25 mouse cellular contexts compared by ENCODE assay signal in the genomic region with DNA sequence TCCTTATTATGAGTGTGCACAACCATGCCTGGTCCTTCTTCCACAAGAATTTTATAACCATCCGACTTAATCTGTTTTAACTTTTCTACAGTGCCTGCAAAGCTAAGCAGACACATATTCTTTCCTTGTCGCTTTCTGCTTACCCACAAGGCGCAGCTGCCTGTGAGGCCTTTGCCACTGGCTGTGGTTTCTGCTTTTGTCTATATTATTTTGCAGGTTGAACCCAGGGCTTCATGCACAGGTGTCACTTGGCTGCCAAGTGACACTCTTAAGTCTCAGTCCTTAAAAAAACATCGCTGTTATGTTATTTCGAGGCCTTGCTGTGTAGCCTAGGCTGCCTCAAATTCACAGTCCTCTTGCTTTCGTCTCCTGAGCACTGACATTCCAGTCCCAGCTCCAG. TPM values are rescaled to one million over a fixed set of nuclear protein-coding genes. Genes with fewer than 3 reads are reported as not detected.
DNase-seq lines count a peak whose midpoint lies in the region; ATAC-seq and TF ChIP-seq lines count a peak whose summit lies in the region.
"Had no signal": no experiment of that assay in that cellular context is flagged by ENCODE, and none has a peak within 500 bp of the region (broad histone marks: within the 10 kb centered on the region; RNA-seq: fewer than 3 reads in every experiment).

No protein-coding gene starts in this region.

- H3K4me1 ChIP-seq in intestine, embryonic 15.5 days (replicated peaks) = peaks cover 19% of the 10 kb centered on the region
- H3K4me1 ChIP-seq in intestine, embryonic 16.5 days (ENCODE audit: control insufficient read depth, insufficient read depth, low read length) = peaks cover 7% of the 10 kb centered on the region
- H3K4me1 ChIP-seq in limb, embryonic 10.5 days = peaks cover 41% of the 10 kb centered on the region
- no peaks in the 10 kb centered on the region; the same call in 1 of the 2 replicates for H3K4me1 ChIP-seq in stomach, postnatal 0 days (replicated peaks; ENCODE audit: control insufficient read depth, insufficient read depth)

- no peak for ATAC-seq in intestine, embryonic 15.5 days
- no peak for ATAC-seq in intestine, embryonic 16.5 days
- ATAC-seq in stomach, postnatal 0 days (ENCODE audit: low FRiP score, low TSS enrichment) = no peak

- 86% methylated on average over 6 of the region's 6 CpGs for WGBS in intestine, embryonic 15.5 days
- WGBS in intestine, embryonic 16.5 days = 87% methylated on average over 6 of the region's 6 CpGs
- 85% methylated on average over 6 of the region's 6 CpGs for WGBS in limb, embryonic 10.5 days
- WGBS in stomach, postnatal 0 days = 81% methylated on average over 6 of the region's 6 CpGs

- no peak overlapping the region for H3K4me2 ChIP-seq in intestine, embryonic 15.5 days (replicated peaks)
- H3K4me2 ChIP-seq in intestine, embryonic 16.5 days (ENCODE audit: low read depth, low read length) = no peak overlapping the region
- H3K4me2 ChIP-seq in stomach, postnatal 0 days (replicated peaks; ENCODE audit: low read depth) = no peak overlapping the region
- H3K4me2 ChIP-seq: embryonic facial prominence, embryonic 15.5 days; heart, embryonic 12.5 days; limb, embryonic 13.5 days; liver, embryonic 13.5 days; lung, embryonic 15.5 days; midbrain, embryonic 11.5 days had no signal

- H3K9me3 ChIP-seq in intestine, embryonic 15.5 days = no peaks in the 10 kb centered on the region
- no peaks in the 10 kb centered on the region for H3K9me3 ChIP-seq in intestine, embryonic 16.5 days (ENCODE audit: control insufficient read depth, low read length)
- H3K9me3 ChIP-seq in limb, embryonic 10.5 days (replicated peaks) = no peaks in the 10 kb centered on the region
- no peaks in the 10 kb centered on the region for H3K9me3 ChIP-seq in stomach, postnatal 0 days (ENCODE audit: control insufficient read depth, low read length)
- H3K9me3 ChIP-seq: embryonic facial prominence, embryonic 15.5 days; heart, embryonic 12.5 days; hindbrain, embryonic 10.5 days; limb, embryonic 13.5 days; liver, embryonic 13.5 days; lung, embryonic 15.5 days had no signal

- H3K36me3 ChIP-seq in intestine, embryonic 15.5 days = no peaks in the 10 kb centered on the region
- no peaks in the 10 kb centered on the region for H3K36me3 ChIP-seq in intestine, embryonic 16.5 days (ENCODE audit: control insufficient read depth, insufficient read depth, low read length)
- H3K36me3 ChIP-seq in limb, embryonic 10.5 days = no peaks in the 10 kb centered on the region
- H3K36me3 ChIP-seq in stomach, postnatal 0 days (ENCODE audit: control insufficient read depth, insufficient read depth, low read length) = no peaks in the 10 kb centered on the region
- H3K36me3 ChIP-seq: embryonic facial prominence, embryonic 15.5 days; heart, embryonic 12.5 days; hindbrain, embryonic 10.5 days; limb, embryonic 13.5 days; liver, embryonic 13.5 days; lung, embryonic 15.5 days had no signal

- intact Hi-C loops in gastrocnemius, postnatal 36 days (cut with DNase I) = no loop called here

- H3K4me3 ChIP-seq in intestine, embryonic 15.5 days (replicated peaks) = no peak overlapping the region
- H3K4me3 ChIP-seq in intestine, embryonic 16.5 days (ENCODE audit: low read length) = no peak overlapping the region
- no peak overlapping the region for H3K4me3 ChIP-seq in limb, embryonic 10.5 days
- no peak overlapping the region for H3K4me3 ChIP-seq in stomach, postnatal 0 days (ENCODE audit: low read depth, low read length)
- H3K4me3 ChIP-seq: embryonic facial prominence, embryonic 15.5 days; heart, embryonic 12.5 days; hindbrain, embryonic 10.5 days; limb, embryonic 13.5 days; liver, embryonic 13.5 days; lung, embryonic 15.5 days had no signal

- no peak for DNase-seq in limb, embryonic 10.5 days (ENCODE audit: low spot score)
- no peak for DNase-seq in stomach, postnatal 0 days (ENCODE audit: low spot score)
- peak; percentile 62 to 80 for DNase-seq in thymus, postnatal 36 days
- DNase-seq in frontal cortex, postnatal 25 days (ENCODE audit: low spot score in 2 of 2) = no peak
- DNase-seq in gastrocnemius, adult 18-20 months (ENCODE audit: low spot score) = no peak
- no peak for DNase-seq in gastrocnemius, postnatal 36 days
- DNase-seq: adrenal gland, adult 8-10 months; cerebellum, adult 9-10 months; gastrocnemius, postnatal 14 days; kidney, adult 9 months; kidney, postnatal 25 days; layer of hippocampus, adult 9-11 months; liver, embryonic 13.5 days had no signal

- no peak overlapping the region for H3K9ac ChIP-seq in intestine, embryonic 15.5 days
- no peak overlapping the region for H3K9ac ChIP-seq in intestine, embryonic 16.5 days (ENCODE audit: low read depth, low read length)
- no peak overlapping the region for H3K9ac ChIP-seq in stomach, postnatal 0 days (ENCODE audit: low read length)
- H3K9ac ChIP-seq: embryonic facial prominence, embryonic 15.5 days; heart, embryonic 12.5 days; limb, embryonic 13.5 days; liver, embryonic 13.5 days; lung, embryonic 15.5 days had no signal

- no peak for TF ChIP-seq CTCF in stomach, postnatal 0 days (IDR thresholded peaks at IDR 0.05; ENCODE audit: low read depth)

- TF ChIP-seq EP300 in stomach, postnatal 0 days (optimal IDR thresholded peaks at IDR 0.05) = no peak

- peak overlapping the region; percentile 28; the same call in 1 of the 2 replicates for H3K27ac ChIP-seq in intestine, embryonic 15.5 days
- no peak overlapping the region for H3K27ac ChIP-seq in intestine, embryonic 16.5 days (ENCODE audit: low read length)
- peak overlapping the region; percentile 85 for H3K27ac ChIP-seq in limb, embryonic 10.5 days
- H3K27ac ChIP-seq in stomach, postnatal 0 days (replicated peaks) = peak overlapping the region; percentile 73
- H3K27ac ChIP-seq: liver, embryonic 13.5 days; macrophage had no signal

- H3K27me3 ChIP-seq in intestine, embryonic 15.5 days (replicated peaks) = no peaks in the 10 kb centered on the region
- H3K27me3 ChIP-seq in intestine, embryonic 16.5 days (replicated peaks; ENCODE audit: control insufficient read depth, insufficient read depth, low read length) = no peaks in the 10 kb centered on the region
- H3K27me3 ChIP-seq in limb, embryonic 10.5 days (ENCODE audit: low read depth, poor library complexity, severe bottlenecking) = no peaks in the 10 kb centered on the region
- H3K27me3 ChIP-seq in stomach, postnatal 0 days (ENCODE audit: control insufficient read depth, insufficient read depth, low read length) = no peaks in the 10 kb centered on the region
- H3K27me3 ChIP-seq: embryonic facial prominence, embryonic 15.5 days; heart, embryonic 12.5 days; limb, embryonic 13.5 days; liver, embryonic 13.5 days; lung, embryonic 15.5 days had no signal

RNA-seq across cellular contexts. Expression of a gene that starts 19.3 kb away (rescaled TPM):
- polyA plus RNA-seq in intestine, embryonic 15.5 days (2015; fragmentation: Nextera tagmentation; extraction: Ambion mirVana) = not detected in 2 replicates
- not detected in 2 replicates for polyA plus RNA-seq in intestine, embryonic 16.5 days (2015; fragmentation: Nextera tagmentation; extraction: Ambion mirVana)
- not detected in 2 replicates for polyA plus RNA-seq in limb, embryonic 10.5 days (2016; fragmentation: Nextera tagmentation; extraction: Ambion mirVana)
- not detected in 2 replicates for polyA plus RNA-seq in stomach, postnatal 0 days (2015; fragmentation: Nextera tagmentation; extraction: Ambion mirVana)
- not detected for total RNA-seq in gastrocnemius, adult 18-20 months (2021)
- not detected for total RNA-seq in gastrocnemius, postnatal 36 days (2021)
- total RNA-seq: adrenal gland, adult 8-10 months; common myeloid progenitor, adult 5-6 weeks; gastrocnemius, postnatal 14 days; left cerebral cortex, adult 8-10 months had no signal
- polyA plus RNA-seq: heart, embryonic 12.5 days; hindbrain, embryonic 10.5 days; limb, embryonic 13.5 days; liver, embryonic 13.5 days; lung, embryonic 15.5 days; macrophage; midbrain, embryonic 11.5 days; urinary bladder, adult 2 months had no signal

RNA-seq across cellular contexts. Expression of a gene that starts 25.7 kb away (rescaled TPM):
- polyA plus RNA-seq in intestine, embryonic 15.5 days (2015; fragmentation: Nextera tagmentation; extraction: Ambion mirVana) = not detected in 2 replicates
- not detected in 2 replicates for polyA plus RNA-seq in intestine, embryonic 16.5 days (2015; fragmentation: Nextera tagmentation; extraction: Ambion mirVana)
- polyA plus RNA-seq in limb, embryonic 10.5 days (2016; fragmentation: Nextera tagmentation; extraction: Ambion mirVana) = not detected in 2 replicates
- not detected in 2 replicates for polyA plus RNA-seq in stomach, postnatal 0 days (2015; fragmentation: Nextera tagmentation; extraction: Ambion mirVana)
- total RNA-seq in gastrocnemius, adult 18-20 months (2021) = not detected
- total RNA-seq in gastrocnemius, postnatal 36 days (2021) = not detected
- total RNA-seq: adrenal gland, adult 8-10 months; common myeloid progenitor, adult 5-6 weeks; gastrocnemius, postnatal 14 days; left cerebral cortex, adult 8-10 months had no signal
- polyA plus RNA-seq: heart, embryonic 12.5 days; hindbrain, embryonic 10.5 days; limb, embryonic 13.5 days; liver, embryonic 13.5 days; lung, embryonic 15.5 days; macrophage; midbrain, embryonic 11.5 days; urinary bladder, adult 2 months had no signal

RNA-seq across cellular contexts. Expression of a gene that starts 48.5 kb away (rescaled TPM):
- not detected in 2 replicates for polyA plus RNA-seq in intestine, embryonic 15.5 days (2015; fragmentation: Nextera tagmentation; extraction: Ambion mirVana)
- not detected in 2 replicates for polyA plus RNA-seq in intestine, embryonic 16.5 days (2015; fragmentation: Nextera tagmentation; extraction: Ambion mirVana)
- not detected in 2 replicates for polyA plus RNA-seq in limb, embryonic 10.5 days (2016; fragmentation: Nextera tagmentation; extraction: Ambion mirVana)
- polyA plus RNA-seq in stomach, postnatal 0 days (2015; fragmentation: Nextera tagmentation; extraction: Ambion mirVana) = not detected in 2 replicates
- not detected for total RNA-seq in gastrocnemius, adult 18-20 months (2021)
- total RNA-seq in gastrocnemius, postnatal 36 days (2021) = not detected
- total RNA-seq: adrenal gland, adult 8-10 months; common myeloid progenitor, adult 5-6 weeks; gastrocnemius, postnatal 14 days; left cerebral cortex, adult 8-10 months had no signal
- polyA plus RNA-seq: heart, embryonic 12.5 days; hindbrain, embryonic 10.5 days; limb, embryonic 13.5 days; liver, embryonic 13.5 days; lung, embryonic 15.5 days; macrophage; midbrain, embryonic 11.5 days; urinary bladder, adult 2 months had no signal

RNA-seq across cellular contexts. Expression of a gene that starts 50.9 kb away (rescaled TPM):
- polyA plus RNA-seq in intestine, embryonic 15.5 days (2015; fragmentation: Nextera tagmentation; extraction: Ambion mirVana) = 1.9 and 2.0 TPM in 2 replicates
- 1.8 and 2.4 TPM in 2 replicates for polyA plus RNA-seq in intestine, embryonic 16.5 days (2015; fragmentation: Nextera tagmentation; extraction: Ambion mirVana)
- polyA plus RNA-seq in limb, embryonic 10.5 days (2016; fragmentation: Nextera tagmentation; extraction: Ambion mirVana) = 0.53 and 0.73 TPM in 2 replicates
- 9.9 and 12.0 TPM in 2 replicates for polyA plus RNA-seq in stomach, postnatal 0 days (2015; fragmentation: Nextera tagmentation; extraction: Ambion mirVana)
- 1 to 10 TPM; 3.2 to 5.0 TPM for total RNA-seq in gastrocnemius, adult 18-20 months (2021)
- 1 to 10 TPM; 2.8 to 6.8 TPM for total RNA-seq in gastrocnemius, postnatal 36 days (2021)
- total RNA-seq: common myeloid progenitor, adult 5-6 weeks had no signal
- polyA plus RNA-seq: macrophage had no signal

RNA-seq across cellular contexts. Expression of a gene that starts 59.8 kb away (rescaled TPM):
- polyA plus RNA-seq in intestine, embryonic 15.5 days (2015; fragmentation: Nextera tagmentation; extraction: Ambion mirVana) = 1.2 and 1.9 TPM in 2 replicates
- polyA plus RNA-seq in intestine, embryonic 16.5 days (2015; fragmentation: Nextera tagmentation; extraction: Ambion mirVana) = 0.43 and 2.3 TPM in 2 replicates
- polyA plus RNA-seq in limb, embryonic 10.5 days (2016; fragmentation: Nextera tagmentation; extraction: Ambion mirVana) = 0.63 and 1.1 TPM in 2 replicates
- 0.80 and 0.81 TPM in 2 replicates for polyA plus RNA-seq in stomach, postnatal 0 days (2015; fragmentation: Nextera tagmentation; extraction: Ambion mirVana)
- total RNA-seq in gastrocnemius, adult 18-20 months (2021) = 1 to 10 TPM; 1.1 to 2.4 TPM
- total RNA-seq in gastrocnemius, postnatal 36 days (2021) = 1 to 10 TPM; 3.9 to 9.2 TPM
- polyA plus RNA-seq: embryonic facial prominence, embryonic 15.5 days; heart, embryonic 12.5 days; limb, embryonic 13.5 days; liver, embryonic 13.5 days had no signal

Comparison
In these comparisons a context has a peak if more than half of its experiments do, and no peak if none do; other contexts are left out.
1. DNase-seq: peak in thymus, postnatal 36 days (2 of 2); none in limb, embryonic 10.5 days (single experiment), stomach, postnatal 0 days (single experiment), frontal cortex, postnatal 25 days (0 of 2), gastrocnemius, adult 18-20 months (single experiment) and gastrocnemius, postnatal 36 days (0 of 2).